Mouse (Mus musculus): ENCODE measurements around the gene Nek5. TPM values are rescaled to one million over a fixed set of nuclear protein-coding genes. Genes with fewer than 3 reads are reported as not detected.

Gene Nek5
- polyA plus RNA-seq (2016; fragmentation: Nextera tagmentation; extraction: Ambion mirVana) = 0.17 and 0.32 TPM in 2 replicates

DNA sequence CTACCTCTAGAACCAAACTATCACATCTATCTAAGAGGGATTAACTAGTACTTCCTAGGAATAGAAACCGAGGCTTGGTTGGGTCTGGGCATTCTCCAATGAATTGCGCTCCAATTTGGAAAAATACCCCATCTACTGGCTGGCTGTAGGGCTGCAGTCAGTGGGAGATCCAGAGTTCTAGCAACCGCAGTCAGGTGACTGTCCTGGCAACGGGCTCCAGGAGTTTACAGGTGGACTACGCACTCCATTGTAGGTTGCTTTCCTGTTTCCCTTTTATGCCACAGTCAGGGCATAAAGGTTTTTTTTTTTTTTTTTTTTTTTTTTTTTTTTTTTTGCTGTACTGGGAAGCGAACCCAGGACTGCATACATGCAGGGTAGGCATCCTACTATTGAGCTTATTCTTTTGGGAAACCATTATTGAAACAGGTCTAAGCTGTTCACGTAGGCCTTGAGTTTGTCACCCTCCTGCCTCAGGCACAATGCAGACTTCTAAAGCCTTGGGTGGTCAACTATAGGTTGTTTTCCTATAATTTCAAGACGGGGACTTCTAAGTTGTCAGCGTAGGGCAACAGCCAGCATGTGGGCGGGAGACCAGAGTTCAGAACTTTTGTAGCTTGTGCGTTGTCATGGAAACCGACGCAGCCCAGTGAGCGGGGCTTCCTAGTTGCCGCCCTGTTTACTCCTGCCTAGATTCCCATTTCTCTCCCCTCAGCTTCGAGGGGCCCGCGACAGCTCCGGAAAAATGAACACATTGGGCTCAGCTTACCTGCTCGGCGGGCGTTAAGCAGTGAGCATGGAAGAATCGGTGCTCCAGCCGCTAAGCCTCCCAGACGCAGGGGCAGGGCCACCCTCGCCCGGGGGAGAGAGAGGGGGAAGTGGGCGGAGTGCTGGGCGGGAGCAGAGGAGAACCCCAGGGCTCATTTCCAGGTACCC, at the start of gene Nek5:
TSS of gene Nek5 (minus strand) at position 834 of the 933 bp plus-strand sequence.
- no peak within 1 kb of the TSS for H3K27ac ChIP-seq

DNA sequence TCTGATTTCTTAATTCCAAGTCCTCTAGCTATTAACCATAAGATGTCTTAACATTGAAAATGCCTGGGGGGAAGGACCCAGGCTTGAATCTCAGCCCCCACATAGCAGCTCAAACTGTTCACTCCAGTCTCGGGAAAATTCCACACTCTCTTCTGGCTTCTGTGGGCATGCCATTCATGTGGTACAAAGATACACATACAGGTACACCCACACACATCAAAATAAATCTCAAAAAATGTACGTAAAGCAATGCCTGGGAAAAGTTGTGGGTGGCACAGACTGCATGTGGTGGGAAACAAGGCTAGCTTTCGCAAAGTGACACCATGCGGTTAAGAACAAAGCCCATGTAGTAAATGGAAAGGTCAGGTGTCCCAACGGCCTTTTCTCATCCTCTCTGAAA, 44.3 kb upstream of the Nek5 start:
- Histone ChIP-seq H3K9ac (no peak overlapping the region), H3K4me1 (0 out of 2 replicates have a peak, but pooled peaks cover 4% of the 10 kb centered on the region), H3K4me3 (replicated peaks) (no peak overlapping the region), H3K9me3 (no peaks in the 10 kb centered on the region), H3K36me3 (replicated peaks) (peaks cover 36% of the 10 kb centered on the region), H3K4me2 (no peak overlapping the region), H3K27ac (no peak overlapping the region), H3K27me3 (no peaks in the 10 kb centered on the region)
- WGBS = 82% methylated on average over 5 of the region's 5 CpGs
- ATAC-seq (ENCODE audit: low FRiP score) = no peak

More for the DNA sequence above, at the start of gene Nek5:
- Histone ChIP-seq H3K36me3 (replicated peaks) (peaks cover 24% of the 10 kb centered on the region), H3K9ac (0 out of 2 replicates have a peak within 1 kb of the TSS, but pooled peaks have one; percentile 29), H3K4me1 (peaks cover 6% of the 10 kb centered on the region), H3K27me3 (peaks cover 4% of the 10 kb centered on the region; the same call in 1 of the 2 replicates), H3K4me3 (replicated peaks) (peak within 1 kb of the TSS; percentile 43), H3K4me2 (peak within 1 kb of the TSS; percentile 80), H3K9me3 (no peaks in the 10 kb centered on the region)
- ATAC-seq (ENCODE audit: low FRiP score) = peak; percentile 81
- WGBS = 1% methylated on average over 29 of the region's 29 CpGs

DNA sequence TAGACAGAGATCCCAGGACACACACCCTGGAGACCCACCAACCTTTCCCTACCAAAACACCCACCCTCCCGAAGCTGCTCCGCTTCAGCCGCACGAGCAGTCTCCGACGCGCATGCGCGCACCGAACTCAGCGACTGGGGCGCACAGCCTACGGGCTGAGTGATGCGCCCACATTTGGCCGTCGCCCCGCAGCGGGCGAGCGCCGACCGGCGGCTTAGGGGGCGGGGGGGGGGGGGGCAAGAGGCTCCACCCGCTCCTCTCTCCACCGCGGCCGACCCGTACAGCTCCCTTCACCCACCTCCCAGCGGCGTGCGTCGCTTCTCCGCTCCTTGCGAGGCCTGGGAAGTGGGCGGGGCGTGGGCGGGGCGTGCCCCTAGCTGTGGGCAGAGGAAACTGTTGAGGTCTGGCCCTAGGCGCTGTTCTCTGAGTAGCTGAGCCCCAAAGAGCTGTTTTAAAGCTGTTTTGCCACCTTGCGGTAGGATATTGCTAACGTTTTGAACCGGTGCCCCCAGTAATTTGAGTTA, 41.3 kb upstream of the Nek5 start, which contains the start of gene Nek3:
TSS of gene Nek3 (minus strand) at position 356 of the 524 bp plus-strand sequence.
- peaks cover 22% of the 10 kb centered on the region for H3K36me3 ChIP-seq (replicated peaks)
- H3K27ac ChIP-seq = peak within 1 kb of the TSS; percentile 78
- H3K9ac ChIP-seq = peak within 1 kb of the TSS; percentile 57
- H3K27me3 ChIP-seq = no peaks in the 10 kb centered on the region
- 0 out of 2 replicates have a peak, but pooled peaks cover 4% of the 10 kb centered on the region for H3K4me1 ChIP-seq
- peak; percentile 98 for ATAC-seq (ENCODE audit: low FRiP score)
- 0% methylated on average over 41 of the region's 43 CpGs for WGBS
- H3K4me2 ChIP-seq = peak within 1 kb of the TSS; percentile 50
- H3K9me3 ChIP-seq = no peaks in the 10 kb centered on the region
- H3K4me3 ChIP-seq (replicated peaks) = peak within 1 kb of the TSS; percentile 55

DNA sequence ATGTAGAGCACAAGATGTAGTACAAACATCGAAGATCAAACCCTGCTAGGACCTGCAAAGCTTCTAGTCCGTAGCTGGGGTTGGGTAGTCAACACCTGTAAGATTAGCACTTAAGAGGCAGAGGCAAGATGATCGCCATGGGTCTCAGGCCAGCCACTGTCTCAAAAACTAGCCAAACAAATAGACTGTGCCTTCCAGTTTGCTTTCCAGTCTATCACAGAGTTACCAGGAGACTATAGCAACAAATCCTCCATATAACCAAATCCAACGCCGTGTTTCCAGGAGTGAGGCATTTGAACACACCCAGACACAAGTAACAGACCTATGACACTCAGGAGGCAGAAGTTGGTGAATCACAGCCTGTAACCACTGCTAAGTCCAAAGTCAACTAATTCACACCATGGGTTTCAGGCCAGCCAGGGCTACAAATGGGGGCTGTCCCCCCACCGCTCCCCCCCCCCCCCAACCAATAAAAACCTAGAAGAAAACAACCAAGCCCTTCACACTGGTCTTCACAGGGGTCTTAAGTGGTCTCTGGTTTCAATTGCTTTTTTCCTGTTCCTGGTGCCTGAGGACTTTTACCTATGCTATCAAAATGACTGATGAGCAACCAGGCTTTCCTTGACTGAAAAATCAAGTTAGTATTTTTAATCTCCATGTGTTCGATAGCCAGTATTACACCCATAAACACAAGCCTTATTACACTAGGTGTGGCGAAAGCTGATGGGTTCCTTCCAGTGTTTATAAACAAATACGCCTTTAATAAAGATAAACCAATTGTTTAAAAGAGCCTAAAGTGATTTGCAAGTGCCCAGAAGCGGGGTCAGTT, 40.6 kb upstream of the Nek5 start:
- H3K4me3 ChIP-seq (replicated peaks) = peak overlapping the region; percentile 55
- peaks cover 16% of the 10 kb centered on the region for H3K36me3 ChIP-seq (replicated peaks)
- peak overlapping the region; percentile 57 for H3K9ac ChIP-seq
- 0 out of 2 replicates have a peak, but pooled peaks cover 4% of the 10 kb centered on the region for H3K4me1 ChIP-seq
- H3K27me3 ChIP-seq = no peaks in the 10 kb centered on the region
- ATAC-seq (ENCODE audit: low FRiP score) = 0 out of 2 replicates have a peak, but pooled peaks have one; percentile 15
- no peaks in the 10 kb centered on the region for H3K9me3 ChIP-seq
- peak overlapping the region; percentile 50 for H3K4me2 ChIP-seq
- WGBS = 58% methylated on average over 10 of the region's 10 CpGs
- H3K27ac ChIP-seq = peak overlapping the region; percentile 78; the same call in 1 of the 2 replicates

DNA sequence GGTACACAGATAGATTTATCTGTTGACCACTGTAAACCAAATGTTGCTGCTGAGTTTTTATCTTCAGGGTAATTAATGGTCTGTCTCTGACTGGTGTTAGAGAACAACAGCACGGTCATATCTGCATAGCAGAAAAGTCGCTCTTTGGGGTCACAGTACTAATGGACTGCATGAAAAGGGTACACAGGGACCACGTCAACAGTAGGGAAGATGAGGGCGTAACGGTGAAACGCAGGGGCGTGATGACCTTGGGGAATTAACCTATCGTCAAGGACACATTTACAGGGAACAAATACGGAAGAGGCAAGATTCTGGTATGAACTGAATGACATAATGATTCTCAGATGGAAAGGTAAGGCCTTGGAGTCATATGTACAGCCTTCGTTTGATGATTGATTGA, 39.6 kb upstream of the Nek5 start:
- ATAC-seq (ENCODE audit: low FRiP score) = no peak
- Histone ChIP-seq H3K9ac (no peak overlapping the region), H3K4me2 (no peak overlapping the region), H3K4me3 (replicated peaks) (no peak overlapping the region), H3K36me3 (replicated peaks) (peaks cover 16% of the 10 kb centered on the region), H3K27ac (no peak overlapping the region), H3K9me3 (no peaks in the 10 kb centered on the region), H3K4me1 (0 out of 2 replicates have a peak, but pooled peaks cover 4% of the 10 kb centered on the region), H3K27me3 (no peaks in the 10 kb centered on the region)
- WGBS = 95% methylated on average over 10 of the region's 10 CpGs

DNA sequence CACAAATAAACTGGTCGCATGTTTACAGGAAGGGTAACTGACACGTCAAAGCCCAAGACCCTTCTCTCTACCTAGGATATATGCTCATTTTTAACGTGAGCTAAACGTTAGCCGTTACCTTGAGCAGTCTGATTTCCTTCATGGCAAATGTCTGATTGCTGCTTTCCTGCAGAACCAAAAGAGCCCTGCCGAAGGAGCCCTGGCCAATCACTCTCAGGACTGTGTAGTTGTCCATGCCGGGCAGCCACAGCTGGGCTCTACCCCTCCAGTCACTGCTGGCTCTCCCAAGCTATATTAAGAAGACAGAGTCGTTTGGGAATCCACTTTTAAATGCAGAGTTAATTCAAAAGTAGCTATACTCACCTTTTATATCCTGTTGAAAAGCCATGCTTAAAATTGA, 37.4 kb upstream of the Nek5 start:
- Histone ChIP-seq H3K27ac (no peak overlapping the region), H3K4me2 (no peak overlapping the region), H3K9ac (no peak overlapping the region), H3K4me3 (replicated peaks) (no peak overlapping the region), H3K4me1 (0 out of 2 replicates have a peak, but pooled peaks cover 4% of the 10 kb centered on the region), H3K27me3 (no peaks in the 10 kb centered on the region), H3K36me3 (replicated peaks) (peaks cover 10% of the 10 kb centered on the region), H3K9me3 (no peaks in the 10 kb centered on the region)
- ATAC-seq (ENCODE audit: low FRiP score) = no peak
- WGBS = 88% methylated on average over 8 of the region's 8 CpGs

DNA sequence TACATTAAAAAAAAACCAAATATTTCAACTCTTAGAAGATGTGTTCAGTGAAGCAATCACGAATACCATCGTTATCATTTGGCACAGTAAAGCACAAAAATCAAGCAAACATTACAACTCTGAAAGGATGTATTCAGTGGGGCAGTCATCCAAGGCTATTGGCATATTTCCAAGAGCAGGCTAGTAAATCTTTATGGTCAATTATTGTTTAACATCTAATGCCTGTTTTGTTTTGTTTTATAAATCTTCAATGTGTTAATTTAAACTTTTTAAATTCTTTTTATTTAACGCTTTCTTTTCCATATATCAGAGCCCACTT, 25.5 kb upstream of the Nek5 start:
- WGBS = 86% methylated on average over 3 of the region's 3 CpGs
- H3K36me3 ChIP-seq (replicated peaks) = peaks cover 19% of the 10 kb centered on the region
- no peak overlapping the region for H3K9ac ChIP-seq

DNA sequence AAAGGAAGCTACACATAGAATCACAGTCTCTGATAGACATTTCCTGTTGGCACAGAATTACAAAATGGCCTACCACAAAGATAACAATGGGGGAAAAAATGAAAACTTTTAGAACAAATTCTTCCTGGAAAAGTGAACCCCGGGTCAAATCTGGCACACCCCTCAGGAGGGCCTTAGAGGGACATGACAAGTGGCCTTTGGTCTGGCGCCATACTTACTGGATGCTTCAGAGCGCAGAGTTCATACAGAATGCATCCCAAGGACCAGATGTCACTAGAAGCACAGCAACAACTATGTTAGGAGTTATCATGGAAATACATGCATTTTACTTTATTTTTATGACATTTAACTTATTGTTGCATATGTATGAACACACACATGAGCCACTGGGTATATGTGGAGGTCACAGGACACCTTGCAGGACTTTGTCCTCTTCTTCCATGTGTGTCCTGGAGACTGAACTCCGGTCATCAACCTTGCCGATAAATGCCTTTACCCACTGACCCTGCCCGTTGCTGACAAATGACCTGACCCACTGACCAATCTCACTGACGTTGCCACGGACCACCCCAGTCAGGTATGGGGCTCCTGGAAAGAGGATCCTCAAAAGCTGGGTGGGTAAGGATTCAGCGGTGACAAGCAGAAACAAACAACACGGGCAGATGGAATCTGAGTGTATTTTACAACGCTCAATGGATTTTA, 24.9 kb upstream of the Nek5 start:
- H3K9ac ChIP-seq = no peak overlapping the region
- no peak for ATAC-seq (ENCODE audit: low FRiP score)
- peaks cover 16% of the 10 kb centered on the region for H3K36me3 ChIP-seq (replicated peaks)
- H3K4me1 ChIP-seq = no peaks in the 10 kb centered on the region
- H3K4me2 ChIP-seq = no peak overlapping the region
- no peaks in the 10 kb centered on the region for H3K27me3 ChIP-seq
- no peak overlapping the region for H3K4me3 ChIP-seq (replicated peaks)
- WGBS = 94% methylated on average over 11 of the region's 11 CpGs
- no peaks in the 10 kb centered on the region for H3K9me3 ChIP-seq
- H3K27ac ChIP-seq = no peak overlapping the region

More for the DNA sequence above, 25.5 kb upstream of the Nek5 start:
- H3K9me3 ChIP-seq = no peaks in the 10 kb centered on the region
- no peak overlapping the region for H3K4me3 ChIP-seq (replicated peaks)
- no peaks in the 10 kb centered on the region for H3K27me3 ChIP-seq
- H3K4me1 ChIP-seq = no peaks in the 10 kb centered on the region
- no peak overlapping the region for H3K4me2 ChIP-seq
- H3K27ac ChIP-seq = no peak overlapping the region
- no peak for ATAC-seq (ENCODE audit: low FRiP score)

DNA sequence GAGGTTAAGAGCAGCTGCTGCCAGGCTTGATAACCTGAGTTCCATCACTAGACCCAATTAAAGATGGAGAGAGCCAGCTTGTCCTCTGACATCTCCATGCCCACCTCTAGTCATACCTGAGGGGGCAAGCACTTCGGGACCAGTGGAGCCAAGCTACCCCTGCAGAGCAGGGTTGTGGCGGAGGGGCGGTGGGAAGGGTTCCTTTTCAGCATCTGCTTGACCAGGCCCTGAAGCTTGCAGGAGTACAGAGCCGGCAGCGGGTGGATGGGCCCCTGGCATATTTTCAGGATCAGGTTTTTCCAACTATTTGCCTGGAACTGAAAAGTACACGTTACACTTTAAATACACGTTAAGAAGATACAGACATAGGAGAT, 23.5 kb upstream of the Nek5 start:
- WGBS = 93% methylated on average over 7 of the region's 7 CpGs
- H3K36me3 ChIP-seq (replicated peaks) = peaks cover 16% of the 10 kb centered on the region; the same call in 1 of the 2 replicates

DNA sequence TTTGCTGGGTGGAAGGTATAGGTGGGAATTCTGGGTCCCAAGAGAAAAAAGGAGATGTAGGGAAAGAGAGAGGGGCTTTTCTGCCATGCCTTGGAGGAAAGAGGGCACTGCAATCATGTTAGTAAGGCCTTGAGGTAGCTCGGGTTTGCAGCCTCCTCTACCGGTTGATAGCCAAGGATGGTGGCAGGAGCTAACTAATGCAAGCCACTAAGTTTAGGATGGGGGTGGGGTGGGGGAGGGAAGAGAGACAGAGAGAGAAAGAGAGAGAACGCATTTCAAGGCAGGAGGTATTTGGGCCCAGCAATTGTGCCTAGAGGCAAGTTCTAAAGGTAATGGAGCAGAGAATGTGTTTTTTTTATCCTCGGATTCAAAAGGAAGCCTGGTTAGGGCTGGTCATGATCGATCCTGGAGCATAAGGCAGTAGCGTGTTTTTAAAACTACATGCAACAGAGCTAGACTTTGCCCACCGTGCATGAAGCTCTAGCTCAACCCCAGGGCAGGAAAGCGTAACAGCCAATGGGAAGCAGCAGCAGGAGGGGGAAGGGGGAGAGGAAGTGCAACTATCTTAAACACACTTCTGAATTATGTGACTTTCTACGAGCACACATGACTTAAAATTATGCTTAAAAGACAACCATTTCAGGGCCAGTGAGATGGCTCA, 23.0 kb upstream of the Nek5 start:
- Histone ChIP-seq H3K4me3 (replicated peaks) (no peak overlapping the region), H3K9me3 (no peaks in the 10 kb centered on the region), H3K27me3 (no peaks in the 10 kb centered on the region), H3K27ac (no peak overlapping the region), H3K4me1 (no peaks in the 10 kb centered on the region), H3K36me3 (replicated peaks) (peaks cover 17% of the 10 kb centered on the region; the same call in 1 of the 2 replicates), H3K9ac (no peak overlapping the region), H3K4me2 (no peak overlapping the region)
- WGBS = 83% methylated on average over 9 of the region's 9 CpGs
- no peak for ATAC-seq (ENCODE audit: low FRiP score)

More for the DNA sequence above, 23.5 kb upstream of the Nek5 start:
- no peaks in the 10 kb centered on the region for H3K27me3 ChIP-seq
- H3K27ac ChIP-seq = no peak overlapping the region
- no peak for ATAC-seq (ENCODE audit: low FRiP score)
- no peak overlapping the region for H3K4me3 ChIP-seq (replicated peaks)
- H3K9ac ChIP-seq = no peak overlapping the region
- H3K4me1 ChIP-seq = no peaks in the 10 kb centered on the region
- no peaks in the 10 kb centered on the region for H3K9me3 ChIP-seq
- no peak overlapping the region for H3K4me2 ChIP-seq

DNA sequence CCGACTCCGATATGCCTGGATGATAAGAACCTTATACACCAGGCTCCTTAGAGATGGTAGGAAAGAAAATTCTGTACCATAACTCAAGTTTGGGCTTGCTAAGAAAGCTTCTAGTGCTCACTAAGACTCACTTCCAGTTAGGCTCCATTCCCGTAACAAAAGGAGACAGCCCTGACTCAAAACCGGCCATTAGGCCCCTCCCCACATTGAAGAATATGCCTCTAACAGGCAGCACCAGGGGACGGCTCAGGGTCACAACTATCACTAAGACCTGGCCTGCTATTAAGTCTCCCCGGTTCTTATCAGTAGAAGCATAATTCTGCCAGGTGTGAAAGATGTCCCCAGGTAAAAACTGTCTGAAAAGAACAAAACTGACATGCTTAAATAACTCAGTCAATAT, 21.0 kb upstream of the Nek5 start:
- Histone ChIP-seq H3K27ac (no peak overlapping the region), H3K4me3 (replicated peaks) (no peak overlapping the region), H3K27me3 (no peaks in the 10 kb centered on the region), H3K9me3 (no peaks in the 10 kb centered on the region), H3K9ac (no peak overlapping the region), H3K4me1 (no peaks in the 10 kb centered on the region), H3K4me2 (no peak overlapping the region), H3K36me3 (replicated peaks) (peaks cover 17% of the 10 kb centered on the region; the same call in 1 of the 2 replicates)
- WGBS = 83% methylated on average over 6 of the region's 6 CpGs
- ATAC-seq (ENCODE audit: low FRiP score) = no peak
